Mouse (Mus musculus) liver, embryonic 14.5 days (tissue): Measurements from ENCODE around the gene Wfs1.

Experiments
- CTCF ChIP-seq: IDR thresholded peaks from 2 replicates; pipeline ENCODE4 v1.5.1; 2016; ENCODE audit warnings: antibody characterized with exemption, low read depth, control low read depth
- EP300 ChIP-seq: IDR thresholded peaks from 2 replicates; pipeline ENCODE4 v1.6.1; 2016; ENCODE audit warnings: antibody characterized with exemption, low read depth

GRCm38 (mm10) chr5:36945713-36946112 is 43.3 kb downstream of the Wfs1 start:
- TF ChIP-seq CTCF (no peak), EP300 (no peak)
